Mouse (Mus musculus) myocyte (in vitro differentiated cells): ENCODE measurements around the gene Tgfb1.

Source experiments
- CEBPB ChIP-seq: IDR thresholded peaks from 2 replicates; pipeline ENCODE4 v1.6.1; 2011; ENCODE audit warnings: mild to moderate bottlenecking, moderate library complexity; ENCODE audit not compliant: poor library complexity, insufficient read depth, severe bottlenecking
- E2F4 ChIP-seq: IDR thresholded peaks from one replicate; pipeline ENCODE4 v1.6.1; 2011; ENCODE audit warnings: mild to moderate bottlenecking, control low read depth, moderate library complexity; ENCODE audit not compliant: insufficient read depth
- MAX ChIP-seq: IDR thresholded peaks from one replicate; pipeline ENCODE4 v1.6.1; 2011; ENCODE audit warnings: low read depth, mild to moderate bottlenecking, control low read depth
- MYOD1 ChIP-seq, 3 experiments: IDR thresholded peaks; one replicate each; pipeline ENCODE4 v1.6.1; 2011; ENCODE audit warnings: control low read depth in 2 of 3, low read depth in 2 of 3, mild to moderate bottlenecking in 2 of 3, moderate library complexity in 1 of 3; ENCODE audit not compliant: insufficient read length in 2 of 3, control insufficient read depth in 1 of 3
- MYOG ChIP-seq, 3 experiments: IDR thresholded peaks; one replicate each; pipeline ENCODE4 v1.6.1; 2011; ENCODE audit warnings: control low read depth in 2 of 3, low read depth in 2 of 3, mild to moderate bottlenecking in 2 of 3; ENCODE audit not compliant: insufficient read length in 2 of 3, control insufficient read depth in 1 of 3, insufficient read depth in 1 of 3
- POLR2A ChIP-seq: IDR thresholded peaks from one replicate; pipeline ENCODE4 v1.6.1; 2011; ENCODE audit warnings: low read depth, mild to moderate bottlenecking, control low read depth, moderate library complexity; ENCODE audit not compliant: insufficient read length
- SRF ChIP-seq: IDR thresholded peaks from one replicate; pipeline ENCODE4 v1.6.1; 2011; ENCODE audit warnings: low read depth; ENCODE audit not compliant: control insufficient read depth, insufficient read length
- TCF12 ChIP-seq: IDR thresholded peaks from one replicate; pipeline ENCODE4 v1.6.1; 2011; ENCODE audit warnings: mild to moderate bottlenecking, control low read depth; ENCODE audit not compliant: poor library complexity, insufficient read depth, severe bottlenecking
- USF1 ChIP-seq: IDR thresholded peaks from one replicate; pipeline ENCODE4 v1.6.1; 2011; ENCODE audit warnings: low read depth, mild to moderate bottlenecking, control low read depth, moderate library complexity

DNA sequence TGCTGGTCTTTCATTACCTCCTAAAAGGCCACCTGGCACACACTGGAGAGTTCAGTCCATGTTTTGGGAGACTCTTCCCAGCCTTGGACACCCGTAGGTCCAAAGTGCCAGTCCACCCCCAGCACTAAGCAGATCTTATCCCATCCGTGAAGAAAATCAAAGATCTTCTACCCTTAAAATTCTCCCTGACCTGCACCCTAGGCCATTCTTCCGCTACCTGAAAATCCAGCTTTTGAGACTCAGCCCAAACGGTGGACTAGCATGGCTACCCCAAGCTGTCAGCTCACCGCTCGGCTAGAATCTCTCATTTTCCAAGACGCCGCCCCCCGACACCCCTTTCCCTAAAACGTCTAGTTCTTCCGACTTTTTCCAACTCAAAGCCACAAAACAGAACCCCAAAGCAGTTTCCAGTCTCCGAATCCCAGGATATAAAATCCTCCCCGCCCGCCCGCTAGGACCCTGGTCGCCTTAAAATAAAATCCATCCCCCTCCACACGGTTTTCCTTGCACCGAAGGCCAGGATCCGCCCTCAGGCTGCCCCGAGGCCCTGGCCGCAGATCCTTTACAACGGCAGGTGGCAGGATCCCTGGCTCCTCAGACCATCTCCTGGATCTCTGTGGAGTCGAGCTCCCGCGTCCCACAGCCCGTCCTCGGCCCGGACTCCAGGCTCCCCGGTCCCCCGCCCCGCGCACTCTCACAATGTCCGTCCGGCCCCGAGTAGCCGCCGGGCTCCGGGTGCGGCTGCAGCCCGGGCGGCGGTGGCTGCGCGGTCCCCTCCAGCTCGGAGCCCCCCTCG lies 67.0 kb downstream of the Tgfb1 start:
- no peak for TF ChIP-seq TCF12
- no peak for TF ChIP-seq SRF
- TF ChIP-seq MAX: no peak
- TF ChIP-seq E2F4: no peak
- no peak for TF ChIP-seq USF1
- no peak for TF ChIP-seq POLR2A
- no peak for TF ChIP-seq MYOD1 (IDR thresholded peaks at IDR 0.05; ENCODE audit: control insufficient read depth in 1 of 3, insufficient read length in 2 of 3, low read depth in 2 of 3)
- no peak for TF ChIP-seq CEBPB
- TF ChIP-seq MYOG (IDR thresholded peaks at IDR 0.05; ENCODE audit: control insufficient read depth in 1 of 3, insufficient read depth in 1 of 3, insufficient read length in 2 of 3, low read depth in 2 of 3): no peak
